Mouse (Mus musculus): ENCODE data around the gene Prkcd.

Prkcd gene

DNA sequence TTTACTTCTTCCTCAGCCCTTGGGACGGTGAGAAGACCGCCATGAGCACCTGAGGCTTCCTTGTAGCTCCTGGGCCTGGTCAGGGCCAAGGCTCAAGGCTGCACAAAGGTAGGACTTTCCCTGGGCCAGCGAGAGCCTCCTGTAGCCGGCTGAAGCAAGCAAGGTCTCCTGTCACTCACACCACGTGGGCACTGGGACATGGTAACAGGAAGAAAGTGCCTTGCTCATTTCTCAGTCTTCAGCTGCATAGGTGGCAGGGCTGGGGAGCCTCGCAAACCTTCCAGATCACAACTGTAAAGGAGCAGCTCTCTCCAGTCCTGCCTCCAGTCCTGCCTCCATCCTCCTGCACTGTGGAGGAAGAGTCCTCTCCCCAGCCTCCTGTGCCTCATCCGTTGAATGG, 50.2 kb downstream of the Prkcd start:
- no peak for DNase-seq (ENCODE audit: low spot score in 2 of 2)

DNA sequence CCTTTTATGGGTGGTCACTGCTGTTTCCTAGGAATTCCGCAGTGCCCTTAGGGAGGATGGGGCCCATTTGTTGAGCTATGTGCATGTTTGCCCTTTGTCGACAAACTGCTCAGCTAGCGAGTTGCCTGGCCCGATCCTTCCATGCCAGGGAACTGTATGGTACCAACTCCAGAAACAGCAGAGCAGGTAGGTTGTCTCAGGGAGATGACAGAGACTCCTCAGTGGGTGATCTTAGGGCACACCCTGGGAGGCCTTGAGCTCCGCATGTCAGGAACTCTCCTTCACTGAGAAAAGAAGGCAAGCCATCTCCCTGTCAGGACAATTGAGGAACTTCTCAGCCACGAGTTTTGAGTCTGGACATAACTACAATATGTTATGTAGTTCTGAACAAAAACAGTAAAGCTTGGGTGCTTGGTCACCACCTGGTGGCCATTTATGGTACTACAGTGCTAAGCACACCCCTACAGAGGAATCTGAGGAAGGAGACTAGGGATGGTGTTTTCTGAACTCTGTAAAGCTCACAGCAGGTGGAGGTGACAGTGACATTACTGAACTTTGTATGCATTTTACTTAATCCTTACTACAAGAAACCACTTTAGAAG, 51.9 kb downstream of the Prkcd start:
- DNase-seq (ENCODE audit: low spot score in 2 of 2): peak; percentile 75 to 81

- no peak for DNase-seq (ENCODE audit: low spot score in 2 of 2)
Measured at GRCm38 (mm10) chr14:30573235-30573634, 52.8 kb downstream of the Prkcd start.

GRCm38 (mm10) chr14:30572253-30572652, 53.8 kb downstream of the Prkcd start:
- no peak for DNase-seq (ENCODE audit: low spot score in 2 of 2)

DNA sequence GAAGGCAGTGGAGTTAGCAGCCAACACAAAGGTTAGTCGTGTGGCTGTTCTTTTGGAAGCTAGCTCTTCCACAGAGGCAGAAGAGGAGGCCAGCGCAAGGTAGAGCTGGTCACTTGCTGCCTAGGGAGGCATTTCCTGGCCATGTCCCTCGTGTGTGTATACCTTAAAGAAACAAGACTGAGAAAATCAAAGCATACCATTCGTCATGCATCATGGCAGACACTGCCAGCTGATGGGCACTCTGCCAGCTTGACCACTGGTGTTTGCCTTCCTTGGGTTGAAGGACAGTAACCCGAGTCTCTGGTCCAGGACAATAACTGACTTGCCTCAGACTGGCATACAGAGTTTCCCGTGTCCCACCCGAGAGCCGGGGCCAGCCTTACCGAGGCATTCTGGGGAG, 55.7 kb downstream of the Prkcd start:
- no peak for DNase-seq (ENCODE audit: low spot score in 2 of 2)

- no peak for DNase-seq (ENCODE audit: low spot score in 2 of 2)
Measured at GRCm38 (mm10) chr14:30568016-30568415, 58.0 kb downstream of the Prkcd start.

GRCm38 (mm10) chr14:30566317-30566716, 59.7 kb downstream of the Prkcd start:
- no peak for DNase-seq (ENCODE audit: low spot score in 2 of 2)

- no peak for DNase-seq (ENCODE audit: low spot score in 2 of 2)
Measured at GRCm38 (mm10) chr14:30564451-30564850, 61.6 kb downstream of the Prkcd start.

- DNase-seq (ENCODE audit: low spot score in 2 of 2): no peak
Measured at GRCm38 (mm10) chr14:30562343-30562742, 63.7 kb downstream of the Prkcd start.

- DNase-seq (ENCODE audit: low spot score in 2 of 2): no peak
Measured at GRCm38 (mm10) chr14:30561470-30562187, 64.4 kb downstream of the Prkcd start.

GRCm38 (mm10) chr14:30560803-30561389, 65.1 kb downstream of the Prkcd start:
- no peak for DNase-seq (ENCODE audit: low spot score in 2 of 2)

- DNase-seq (ENCODE audit: low spot score in 2 of 2): no peak
Measured at GRCm38 (mm10) chr14:30559321-30559850, 66.6 kb downstream of the Prkcd start.

GRCm38 (mm10) chr14:30557730-30558129, 68.3 kb downstream of the Prkcd start:
- no peak for DNase-seq (ENCODE audit: low spot score in 2 of 2)

GRCm38 (mm10) chr14:30556651-30557050, 69.4 kb downstream of the Prkcd start:
- no peak for DNase-seq (ENCODE audit: low spot score in 2 of 2)

DNA sequence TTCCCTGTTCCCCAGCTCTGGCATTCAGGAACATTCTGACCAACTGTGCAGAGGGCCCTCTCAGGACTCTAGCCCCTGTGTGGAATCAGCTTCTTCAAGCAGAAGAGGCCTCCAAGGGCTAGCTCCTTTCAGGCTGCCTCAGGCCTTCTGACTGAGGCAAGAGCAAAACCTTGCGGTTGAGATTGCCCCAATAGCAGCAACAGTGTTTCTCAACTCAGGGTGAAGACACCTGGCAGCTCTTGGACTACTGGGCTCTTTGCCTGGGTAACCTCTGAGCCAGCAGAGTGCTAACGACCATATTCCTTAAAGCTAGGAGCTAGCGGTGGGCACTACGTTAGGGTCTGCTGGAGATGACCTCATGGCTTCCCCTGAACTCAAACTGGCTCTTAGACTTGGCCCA, 72.8 kb downstream of the Prkcd start:
- no peak for DNase-seq (ENCODE audit: low spot score in 2 of 2)

DNA sequence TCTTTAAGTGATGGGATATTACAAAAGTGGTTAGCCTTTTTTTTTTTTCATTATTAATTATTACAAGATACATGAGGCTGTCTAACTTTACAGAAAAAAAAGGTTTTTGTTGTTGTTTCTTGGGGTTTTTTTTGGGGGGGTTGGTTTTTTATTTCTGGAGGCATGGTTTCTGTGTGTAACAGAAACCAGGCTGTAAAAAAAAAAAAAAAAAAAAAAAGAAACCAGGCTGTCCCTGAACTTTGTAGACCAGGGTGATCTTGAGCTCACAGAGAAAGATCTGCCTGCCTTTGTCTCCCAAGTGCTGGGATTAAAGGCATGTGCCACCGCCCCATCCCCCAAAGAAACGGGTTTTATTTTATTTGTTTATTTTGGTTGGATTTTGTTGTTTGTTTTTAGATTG, 74.0 kb downstream of the Prkcd start:
- no peak for DNase-seq (ENCODE audit: low spot score in 2 of 2)

DNA sequence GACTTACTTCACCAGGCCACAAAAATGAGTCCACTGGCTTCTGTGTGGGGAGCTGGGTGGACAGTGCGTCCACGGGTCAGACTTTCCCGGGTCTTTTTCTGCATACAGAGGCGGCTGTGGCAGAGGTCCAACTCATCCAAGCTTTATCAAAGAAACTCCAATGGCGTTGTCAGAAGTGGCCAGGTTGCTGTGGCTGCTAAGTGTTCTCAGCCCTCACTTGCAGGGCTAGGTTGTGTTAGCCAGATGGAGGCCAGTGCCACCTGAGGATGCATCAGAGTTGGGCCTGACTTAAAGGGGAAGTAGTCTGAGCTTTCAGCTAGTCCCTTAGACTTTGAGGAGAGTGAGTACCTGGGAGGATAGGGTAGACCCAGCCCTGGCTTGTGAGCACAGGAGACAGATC, 74.5 kb downstream of the Prkcd start:
- no peak for DNase-seq (ENCODE audit: low spot score in 2 of 2)

GRCm38 (mm10) chr14:30550232-30551070, 75.6 kb downstream of the Prkcd start:
- DNase-seq (ENCODE audit: low spot score in 2 of 2): no peak

DNA sequence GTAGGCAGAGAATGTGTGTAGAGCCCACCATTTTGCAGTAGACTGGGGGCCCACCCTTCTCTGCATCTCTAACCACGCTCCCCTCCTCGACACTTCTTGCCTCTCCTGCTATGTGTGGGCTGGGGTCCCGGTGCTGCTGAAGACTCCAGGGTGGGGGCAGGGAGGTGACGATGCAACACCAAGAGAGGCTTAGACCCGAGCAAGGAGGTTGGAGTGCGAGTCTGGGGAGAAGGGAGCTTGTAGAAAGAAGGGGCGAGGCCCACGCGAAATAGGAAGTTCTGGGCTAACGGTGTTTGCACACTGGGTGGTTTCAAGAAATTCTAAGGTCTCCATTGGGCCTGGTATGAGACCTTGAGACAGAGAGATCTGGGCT, 76.2 kb downstream of the Prkcd start:
- DNase-seq (ENCODE audit: low spot score in 2 of 2): no peak

DNA sequence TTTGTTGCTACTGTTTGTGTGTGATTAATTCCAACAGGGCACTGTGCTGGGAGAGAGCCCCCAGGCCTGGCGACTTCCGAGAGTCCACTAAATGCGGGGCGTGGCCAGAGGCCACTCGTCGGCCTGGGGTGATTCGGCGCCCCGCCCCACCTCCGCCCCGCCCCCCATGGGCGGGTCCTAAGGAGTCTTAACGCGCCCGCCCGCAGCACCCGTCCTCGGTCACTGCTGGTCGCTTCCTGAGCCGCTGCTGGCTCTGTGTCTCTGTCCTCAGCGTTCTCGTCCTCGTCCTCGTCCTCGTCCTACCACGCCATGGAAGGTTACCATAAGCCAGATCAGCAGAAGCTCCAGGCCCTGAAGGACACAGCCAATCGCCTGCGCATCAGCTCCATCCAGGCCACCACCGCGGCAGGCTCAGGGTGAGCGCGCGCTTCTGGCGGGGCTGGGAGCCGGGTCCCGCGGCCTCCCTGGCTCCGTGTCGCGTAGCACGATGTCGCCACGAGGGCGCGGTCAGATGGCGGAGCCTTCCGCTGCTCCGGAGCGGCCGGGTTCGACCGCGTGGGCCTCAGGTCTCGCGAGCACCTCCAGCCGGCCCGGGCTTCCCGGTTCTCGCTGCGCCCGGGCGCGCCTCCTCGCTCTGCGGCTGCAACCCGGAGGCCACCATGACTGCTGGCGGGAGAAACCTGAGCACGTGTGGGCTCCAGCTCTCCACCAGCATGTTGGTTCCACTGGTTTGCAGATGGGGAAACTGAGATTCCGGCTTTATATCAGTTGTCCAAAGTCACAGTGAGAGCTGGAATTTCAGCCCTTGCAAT, 76.8 kb downstream of the Prkcd start:
- DNase-seq (ENCODE audit: low spot score in 2 of 2): peak; percentile 81 to 87

DNA sequence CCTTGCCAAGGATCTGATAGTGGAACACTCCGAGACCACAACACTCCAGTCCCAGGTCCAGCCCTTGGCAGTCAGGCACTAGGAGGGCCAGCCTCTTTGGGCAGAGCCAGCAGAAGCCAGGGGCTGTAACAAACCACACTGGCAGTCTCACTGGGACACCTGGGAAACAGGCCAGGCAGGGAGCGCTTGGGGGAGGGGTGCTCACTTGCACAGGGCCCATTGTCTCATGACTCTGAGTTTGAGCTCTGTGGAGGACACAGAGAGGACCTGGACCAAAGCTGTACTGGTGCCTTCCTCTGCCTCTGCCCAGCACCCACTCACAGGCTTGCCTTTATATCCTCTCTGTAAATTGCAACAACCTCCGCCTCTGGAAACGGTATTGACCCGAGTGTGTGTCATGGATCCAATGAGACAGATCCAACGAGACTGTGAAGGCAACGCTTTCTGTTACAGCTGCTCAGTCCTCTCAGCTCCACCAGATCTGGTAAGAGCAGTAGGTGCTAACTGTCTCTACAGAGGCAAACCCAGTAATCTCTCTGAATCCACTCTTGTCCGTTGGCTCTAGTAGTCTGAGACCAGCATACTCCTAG, 77.8 kb downstream of the Prkcd start, which contains the start of gene Tkt:
Gene Tkt (plus strand): TSS at position 229 of the 590 bp plus-strand sequence.
- DNase-seq (ENCODE audit: low spot score in 2 of 2): peak; percentile 44 to 58

All from frontal cortex, postnatal 25 days (tissue).